Mouse (Mus musculus) myocyte (in vitro differentiated cells): ENCODE data around the gene Myct1. TPM values are rescaled to one million over a fixed set of nuclear protein-coding genes. Genes with fewer than 3 reads are reported as not detected.

Experiments
- H3K27me3 ChIP-seq: one replicate; pipeline ENCODE4 v1.6.1; 2011; ENCODE audit not compliant: control insufficient read depth, insufficient read depth, insufficient read length
- H3K36me3 ChIP-seq: one replicate; pipeline ENCODE4 v1.6.1; 2011; ENCODE audit not compliant: control insufficient read depth, insufficient read depth
- H3K4me2 ChIP-seq: one replicate; pipeline ENCODE4 v1.6.1; 2011; ENCODE audit warnings: low read depth, control low read depth
- H3K4me3 ChIP-seq: one replicate; pipeline ENCODE4 v1.5.1; 2011; ENCODE audit warnings: mild to moderate bottlenecking, control low read depth, moderate library complexity
- H3K79me2 ChIP-seq: one replicate; pipeline ENCODE4 v1.6.1; 2011; ENCODE audit not compliant: control insufficient read depth, insufficient read depth
- H3ac ChIP-seq: one replicate; pipeline ENCODE4 v1.6.1; 2011; ENCODE audit not compliant: control insufficient read depth, insufficient read length
- CEBPB ChIP-seq: IDR thresholded peaks from 2 replicates; pipeline ENCODE4 v1.6.1; 2011; ENCODE audit warnings: mild to moderate bottlenecking, moderate library complexity; ENCODE audit not compliant: poor library complexity, insufficient read depth, severe bottlenecking
- E2F4 ChIP-seq: IDR thresholded peaks from one replicate; pipeline ENCODE4 v1.6.1; 2011; ENCODE audit warnings: mild to moderate bottlenecking, control low read depth, moderate library complexity; ENCODE audit not compliant: insufficient read depth
- MAX ChIP-seq: IDR thresholded peaks from one replicate; pipeline ENCODE4 v1.6.1; 2011; ENCODE audit warnings: low read depth, mild to moderate bottlenecking, control low read depth
- MYOD1 ChIP-seq, 3 experiments: IDR thresholded peaks; one replicate each; pipeline ENCODE4 v1.6.1; 2011; ENCODE audit warnings: control low read depth in 2 of 3, low read depth in 2 of 3, mild to moderate bottlenecking in 2 of 3, moderate library complexity in 1 of 3; ENCODE audit not compliant: insufficient read length in 2 of 3, control insufficient read depth in 1 of 3
- MYOG ChIP-seq, 3 experiments: IDR thresholded peaks; one replicate each; pipeline ENCODE4 v1.6.1; 2011; ENCODE audit warnings: control low read depth in 2 of 3, low read depth in 2 of 3, mild to moderate bottlenecking in 2 of 3; ENCODE audit not compliant: insufficient read length in 2 of 3, control insufficient read depth in 1 of 3, insufficient read depth in 1 of 3
- POLR2A ChIP-seq: IDR thresholded peaks from one replicate; pipeline ENCODE4 v1.6.1; 2011; ENCODE audit warnings: low read depth, mild to moderate bottlenecking, control low read depth, moderate library complexity; ENCODE audit not compliant: insufficient read length
- POLR2AphosphoS2 ChIP-seq: IDR thresholded peaks from one replicate; pipeline ENCODE4 v1.6.1; 2011; ENCODE audit warnings: low read depth, control low read depth; ENCODE audit not compliant: insufficient read length
- REST ChIP-seq: IDR thresholded peaks from one replicate; pipeline ENCODE4 v1.6.1; 2011; ENCODE audit warnings: mild to moderate bottlenecking, control low read depth, moderate library complexity; ENCODE audit not compliant: insufficient read depth, insufficient read length
- SRF ChIP-seq: IDR thresholded peaks from one replicate; pipeline ENCODE4 v1.6.1; 2011; ENCODE audit warnings: low read depth; ENCODE audit not compliant: control insufficient read depth, insufficient read length
- TCF12 ChIP-seq: IDR thresholded peaks from one replicate; pipeline ENCODE4 v1.6.1; 2011; ENCODE audit warnings: mild to moderate bottlenecking, control low read depth; ENCODE audit not compliant: poor library complexity, insufficient read depth, severe bottlenecking
- TCF3 ChIP-seq: IDR thresholded peaks from one replicate; pipeline ENCODE4 v1.6.1; 2011; ENCODE audit warnings: low read depth, control low read depth; ENCODE audit not compliant: insufficient read length
- USF1 ChIP-seq: IDR thresholded peaks from one replicate; pipeline ENCODE4 v1.6.1; 2011; ENCODE audit warnings: low read depth, mild to moderate bottlenecking, control low read depth, moderate library complexity
- polyA plus RNA-seq: library from polyadenylated mRNA; unstranded; fragments of >200 nt; fragmentation: generic; extraction: Trizol; gene quantifications from one replicate; pipeline ENCODE4 v1.2.1, GENCODE M21; 2012; ENCODE audit warnings: missing spikeins

Gene Myct1
- polyA plus RNA-seq, 1 experiment, result not detected

DNA sequence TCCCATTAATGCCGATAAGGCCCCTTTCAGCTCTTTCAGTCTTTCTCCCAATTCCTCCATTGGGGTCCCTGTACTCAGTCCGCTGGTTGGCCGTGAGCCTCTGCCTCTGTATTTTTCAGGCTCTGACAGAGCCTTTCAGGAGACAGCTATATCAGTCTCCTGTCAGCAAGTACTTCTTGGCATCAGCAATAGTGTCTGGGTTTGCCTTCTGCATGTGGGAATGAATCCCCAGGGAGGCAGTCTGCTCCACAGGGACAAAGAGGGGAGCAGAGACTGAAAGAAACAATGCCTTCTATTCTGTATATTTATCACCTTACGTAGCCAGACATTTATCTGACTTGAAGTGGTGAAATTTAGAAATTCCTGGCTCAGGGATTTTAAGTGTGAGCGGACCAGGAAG, 32.7 kb downstream of the Myct1 start:
- no peaks in the 10 kb centered on the region for H3K36me3 ChIP-seq
- H3ac ChIP-seq, result no peak overlapping the region
- H3K79me2 ChIP-seq, result no peaks in the 10 kb centered on the region
- H3K4me2 ChIP-seq, result no peak overlapping the region
- no peaks in the 10 kb centered on the region for H3K27me3 ChIP-seq
- no peak overlapping the region for H3K4me3 ChIP-seq
- TF ChIP-seq USF1 (no peak), MAX (no peak), SRF (no peak), TCF3 (no peak), POLR2A (no peak), MYOG (IDR thresholded peaks at IDR 0.05; ENCODE audit: control insufficient read depth in 1 of 3, insufficient read depth in 1 of 3, insufficient read length in 2 of 3, low read depth in 2 of 3) (no peak), POLR2AphosphoS2 (no peak), REST (no peak), MYOD1 (IDR thresholded peaks at IDR 0.05; ENCODE audit: control insufficient read depth in 1 of 3, insufficient read length in 2 of 3, low read depth in 2 of 3) (no peak), CEBPB (no peak), TCF12 (no peak), E2F4 (no peak)

DNA sequence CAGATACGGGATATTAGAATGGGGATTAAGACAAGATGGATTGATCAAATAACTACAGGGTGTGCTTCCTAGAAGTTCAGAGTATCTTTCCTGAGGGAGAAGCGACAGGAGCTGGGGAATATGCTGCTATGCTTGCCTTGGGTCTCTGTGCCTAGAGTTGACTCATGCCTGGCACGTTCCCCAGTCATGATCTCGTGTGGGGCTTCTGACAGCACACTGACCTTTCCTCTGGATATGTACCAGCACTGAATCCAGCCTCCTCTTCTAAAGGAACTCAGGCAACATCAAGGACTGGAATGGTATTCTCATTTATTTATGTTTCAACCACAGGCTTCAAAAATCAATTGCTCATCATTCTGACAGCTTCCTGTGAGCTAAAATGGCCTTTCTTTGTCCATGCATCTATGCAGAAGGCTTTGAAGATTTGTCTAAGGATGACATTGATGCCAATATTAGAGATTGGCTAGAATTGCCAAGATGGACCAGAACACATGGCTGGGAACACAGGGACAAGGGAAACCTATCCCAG, 40.2 kb downstream of the Myct1 start:
- H3K79me2 ChIP-seq, result no peaks in the 10 kb centered on the region

DNA sequence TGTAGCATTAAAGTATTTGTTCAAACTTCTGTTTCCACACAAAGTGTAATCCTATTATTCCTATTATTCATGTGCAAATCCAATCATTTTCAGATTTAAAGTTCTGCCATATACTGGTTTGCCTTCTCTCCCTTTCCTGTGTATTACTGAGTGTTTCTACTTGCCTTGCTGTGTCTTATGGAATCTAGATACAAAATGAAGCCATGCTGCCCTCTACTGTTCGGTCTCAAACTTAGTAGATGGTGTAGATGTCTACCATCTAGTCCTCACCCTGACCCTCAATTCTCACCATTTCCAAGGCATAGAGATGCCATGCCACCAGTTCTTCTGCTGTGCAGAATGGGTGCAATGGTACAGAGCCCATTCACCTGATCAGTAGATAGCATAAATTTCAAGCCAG, 40.8 kb downstream of the Myct1 start:
- Histone ChIP-seq H3K27me3 (no peaks in the 10 kb centered on the region), H3K36me3 (no peaks in the 10 kb centered on the region), H3ac (no peak overlapping the region), H3K4me3 (no peak overlapping the region), H3K4me2 (no peak overlapping the region), H3K79me2 (no peaks in the 10 kb centered on the region)
- TF ChIP-seq MYOG (IDR thresholded peaks at IDR 0.05; ENCODE audit: control insufficient read depth in 1 of 3, insufficient read depth in 1 of 3, insufficient read length in 2 of 3, low read depth in 2 of 3) (no peak), TCF12 (no peak), CEBPB (no peak), POLR2A (no peak), MYOD1 (IDR thresholded peaks at IDR 0.05; ENCODE audit: control insufficient read depth in 1 of 3, insufficient read length in 2 of 3, low read depth in 2 of 3) (no peak), TCF3 (no peak), POLR2AphosphoS2 (no peak), E2F4 (no peak), SRF (no peak), REST (no peak)

More for the DNA sequence above, 40.2 kb downstream of the Myct1 start:
- H3ac ChIP-seq, result no peak overlapping the region
- H3K36me3 ChIP-seq, result no peaks in the 10 kb centered on the region
- no peak overlapping the region for H3K4me3 ChIP-seq
- TF ChIP-seq TCF12 (no peak), MAX (no peak), SRF (no peak), MYOD1 (IDR thresholded peaks at IDR 0.05; ENCODE audit: control insufficient read depth in 1 of 3, insufficient read length in 2 of 3, low read depth in 2 of 3) (no peak), TCF3 (no peak), MYOG (IDR thresholded peaks at IDR 0.05; ENCODE audit: control insufficient read depth in 1 of 3, insufficient read depth in 1 of 3, insufficient read length in 2 of 3, low read depth in 2 of 3) (no peak), E2F4 (no peak), POLR2AphosphoS2 (no peak), REST (no peak), CEBPB (no peak), USF1 (no peak), POLR2A (no peak)
- no peak overlapping the region for H3K4me2 ChIP-seq
- H3K27me3 ChIP-seq, result no peaks in the 10 kb centered on the region

DNA sequence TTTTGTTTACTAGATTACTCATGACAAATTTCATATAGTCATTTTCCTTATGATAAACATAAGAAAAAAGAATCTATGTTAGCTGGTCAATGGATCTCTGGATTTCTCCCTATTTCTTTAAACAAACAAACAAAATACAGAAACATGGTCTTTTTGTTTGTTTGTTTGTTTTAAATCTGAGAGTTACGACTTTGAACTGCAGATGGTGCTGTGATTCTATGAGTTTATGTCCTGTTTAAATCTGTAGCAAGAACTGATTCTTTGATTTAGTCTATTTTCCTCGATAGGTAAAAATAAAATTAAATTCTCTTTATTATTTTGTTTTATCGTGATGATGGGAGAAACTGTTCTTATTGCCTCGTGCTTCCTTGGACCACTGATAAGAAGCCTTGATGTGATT, 43.7 kb downstream of the Myct1 start:
- H3K4me3 ChIP-seq, result no peak overlapping the region
- no peaks in the 10 kb centered on the region for H3K79me2 ChIP-seq
- no peak overlapping the region for H3ac ChIP-seq
- TF ChIP-seq SRF, result no peak
- no peak for TF ChIP-seq TCF12
- no peak for TF ChIP-seq CEBPB
- no peak for TF ChIP-seq E2F4
- no peak for TF ChIP-seq MAX
- TF ChIP-seq MYOG (IDR thresholded peaks at IDR 0.05; ENCODE audit: control insufficient read depth in 1 of 3, insufficient read depth in 1 of 3, insufficient read length in 2 of 3, low read depth in 2 of 3), result no peak
- no peak for TF ChIP-seq USF1
- TF ChIP-seq REST, result no peak
- no peak for TF ChIP-seq MYOD1 (IDR thresholded peaks at IDR 0.05; ENCODE audit: control insufficient read depth in 1 of 3, insufficient read length in 2 of 3, low read depth in 2 of 3)
- TF ChIP-seq POLR2AphosphoS2, result no peak
- TF ChIP-seq POLR2A, result no peak
- TF ChIP-seq TCF3, result no peak
- no peak overlapping the region for H3K4me2 ChIP-seq
- no peaks in the 10 kb centered on the region for H3K27me3 ChIP-seq
- H3K36me3 ChIP-seq, result no peaks in the 10 kb centered on the region
